Mouse (Mus musculus): Measurements from ENCODE around the gene Creb3l1. TPM values are rescaled to one million over a fixed set of nuclear protein-coding genes. Genes with fewer than 3 reads are reported as not detected.

Creb3l1 gene
- polyA plus RNA-seq, 1 experiment: 15.0 TPM

DNA sequence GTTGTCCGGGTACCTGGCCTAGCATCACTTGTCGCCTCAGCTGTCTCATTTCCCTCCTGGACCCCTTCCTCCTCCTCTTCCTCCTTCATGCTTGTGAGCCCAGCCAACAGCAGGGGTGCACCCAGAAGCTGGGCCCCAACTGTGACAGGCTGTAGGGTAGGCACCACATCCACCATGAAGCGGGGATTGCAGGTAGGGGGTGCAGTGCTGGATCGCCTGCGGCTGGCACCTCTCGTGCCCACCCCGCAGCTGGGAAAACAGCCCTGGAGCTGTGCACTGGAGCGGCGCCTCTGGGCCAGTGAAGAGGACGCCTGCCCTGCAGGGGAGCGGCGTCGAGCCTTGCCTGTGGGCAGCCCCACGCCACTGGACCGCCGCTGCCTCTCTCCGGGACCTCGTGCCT lies 78.8 kb downstream of the Creb3l1 start, which contains the start of gene Gm9821:
Gene Gm9821, plus strand, starts transcription at position 221 of the 400 bp plus-strand sequence.
- WGBS: 87% methylated on average over 18 of the region's 18 CpGs
- no peak for TF ChIP-seq POLR2A (IDR thresholded peaks at IDR 0.05; ENCODE audit: borderline replicate concordance, extremely low read depth, low read depth, low read length)
- no peak for TF ChIP-seq CTCF (IDR thresholded peaks at IDR 0.05; ENCODE audit: insufficient read depth, low read length)
- H3K4me1 ChIP-seq (ENCODE audit: control insufficient read depth, insufficient read depth, low read length): peaks cover 44% of the 10 kb centered on the region
- H3K4me3 ChIP-seq (replicated peaks; ENCODE audit: extremely low read depth, low read depth, low read length): no peak within 1 kb of the TSS
- DNase-seq: no peak

DNA sequence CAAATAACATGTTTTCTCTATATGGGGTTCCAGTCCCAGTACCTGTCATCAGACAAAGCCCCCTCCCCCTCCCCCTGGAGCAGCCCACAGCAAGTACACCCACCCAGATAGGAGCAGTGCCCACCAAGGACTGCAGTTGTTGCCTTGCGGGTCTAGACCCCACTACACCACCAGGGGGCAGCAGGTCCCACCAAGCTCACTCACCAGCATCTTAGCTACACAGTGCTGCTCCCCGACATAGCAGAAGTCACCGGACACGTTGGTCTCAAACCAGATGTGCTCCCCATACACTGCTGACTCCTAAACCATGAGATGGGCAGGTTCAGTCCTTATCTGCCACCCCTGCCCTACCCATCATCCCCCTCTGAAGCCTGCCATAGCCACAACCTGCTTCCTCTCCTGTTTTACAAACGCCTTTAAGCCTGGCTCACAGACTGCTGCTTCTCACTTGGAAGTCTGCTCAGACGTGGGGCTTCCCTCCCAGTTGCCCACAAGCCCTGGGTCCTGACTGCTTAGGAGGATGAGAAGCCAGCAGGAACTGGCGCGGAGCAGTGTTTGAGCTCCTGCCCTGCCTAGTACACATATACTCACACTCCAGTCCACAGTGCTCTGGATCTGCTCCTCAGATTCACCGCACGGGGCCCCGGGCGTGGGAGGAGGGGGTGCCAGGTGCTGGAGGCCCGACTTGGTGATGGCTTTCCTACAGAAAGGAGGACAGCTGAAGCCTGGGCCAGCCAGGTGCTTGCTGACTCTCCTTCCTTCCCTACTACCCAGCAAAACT lies 79.9 kb downstream of the Creb3l1 start:
- H3K4me3 ChIP-seq (replicated peaks; ENCODE audit: extremely low read depth, low read depth, low read length): no peak overlapping the region
- TF ChIP-seq POLR2A (IDR thresholded peaks at IDR 0.05; ENCODE audit: borderline replicate concordance, extremely low read depth, low read depth, low read length) (no peak), CTCF (IDR thresholded peaks at IDR 0.05; ENCODE audit: insufficient read depth, low read length) (peak; percentile 97)
- DNase-seq: peak; percentile 82
- peaks cover 34% of the 10 kb centered on the region for H3K4me1 ChIP-seq (ENCODE audit: control insufficient read depth, insufficient read depth, low read length)
- WGBS: 43% methylated on average over 13 of the region's 13 CpGs

DNA sequence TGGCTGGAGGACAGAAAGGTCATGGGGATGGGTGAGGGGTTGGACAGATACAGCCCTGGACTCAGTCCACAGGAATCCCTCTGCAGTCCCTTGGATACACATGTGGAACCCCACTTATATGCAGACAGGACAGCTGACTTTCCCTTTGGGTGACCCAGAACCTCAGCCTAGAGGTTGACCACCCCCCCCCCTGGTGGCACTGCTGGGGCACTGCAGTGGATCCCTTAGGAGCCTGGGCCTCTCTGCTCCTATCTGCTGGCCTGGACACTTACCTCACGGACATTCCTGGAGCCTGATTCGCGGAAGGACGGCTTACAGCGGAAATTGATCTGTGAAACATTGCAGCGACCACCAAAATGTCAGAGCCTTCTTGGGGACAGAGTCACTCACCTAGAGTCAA lies 81.9 kb downstream of the Creb3l1 start:
- Histone ChIP-seq H3K4me3 (replicated peaks; ENCODE audit: extremely low read depth, low read depth, low read length) (no peak overlapping the region), H3K4me1 (ENCODE audit: control insufficient read depth, insufficient read depth, low read length) (peaks cover 16% of the 10 kb centered on the region)
- TF ChIP-seq CTCF (IDR thresholded peaks at IDR 0.05; ENCODE audit: insufficient read depth, low read length) (no peak), POLR2A (IDR thresholded peaks at IDR 0.05; ENCODE audit: borderline replicate concordance, extremely low read depth, low read depth, low read length) (no peak)
- DNase-seq: no peak
- WGBS: 71% methylated on average over 6 of the region's 6 CpGs

DNA sequence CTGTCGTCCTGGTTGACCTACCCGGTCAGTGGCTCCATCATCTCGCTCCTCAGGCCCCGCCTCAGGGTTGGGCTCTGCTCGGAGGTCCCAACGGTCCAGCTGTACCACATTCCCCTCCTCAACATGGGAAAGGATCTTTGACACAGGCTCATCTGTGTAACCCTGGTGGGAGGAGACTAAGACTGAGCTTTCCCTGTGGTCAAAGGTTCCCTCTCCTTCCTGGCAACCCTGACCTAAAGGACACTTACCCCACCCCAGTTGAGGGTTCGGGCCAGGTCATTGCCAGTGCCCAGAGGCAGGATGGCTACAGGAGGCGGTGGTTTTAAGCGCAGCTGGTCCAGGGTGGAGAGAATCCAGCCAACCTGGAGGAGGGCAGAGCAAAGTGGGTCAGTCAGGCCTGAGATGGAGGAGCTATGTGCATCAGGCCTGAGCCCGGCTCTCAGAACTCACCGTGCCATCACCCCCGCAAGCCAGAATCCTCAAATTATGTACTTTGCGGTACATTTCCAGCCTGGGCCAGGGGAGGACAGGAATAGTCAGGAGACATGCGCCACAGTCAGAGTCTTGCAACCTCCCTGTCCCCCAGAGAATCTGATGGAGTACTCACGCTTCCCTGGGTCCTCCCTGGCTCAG lies 84.9 kb downstream of the Creb3l1 start:
- Histone ChIP-seq H3K4me3 (replicated peaks; ENCODE audit: extremely low read depth, low read depth, low read length) (no peak overlapping the region), H3K4me1 (ENCODE audit: control insufficient read depth, insufficient read depth, low read length) (peaks cover 3% of the 10 kb centered on the region)
- 86% methylated on average over 15 of the region's 15 CpGs for WGBS
- DNase-seq: no peak
- TF ChIP-seq CTCF (IDR thresholded peaks at IDR 0.05; ENCODE audit: insufficient read depth, low read length): no peak
- no peak for TF ChIP-seq POLR2A (IDR thresholded peaks at IDR 0.05; ENCODE audit: borderline replicate concordance, extremely low read depth, low read depth, low read length)

DNA sequence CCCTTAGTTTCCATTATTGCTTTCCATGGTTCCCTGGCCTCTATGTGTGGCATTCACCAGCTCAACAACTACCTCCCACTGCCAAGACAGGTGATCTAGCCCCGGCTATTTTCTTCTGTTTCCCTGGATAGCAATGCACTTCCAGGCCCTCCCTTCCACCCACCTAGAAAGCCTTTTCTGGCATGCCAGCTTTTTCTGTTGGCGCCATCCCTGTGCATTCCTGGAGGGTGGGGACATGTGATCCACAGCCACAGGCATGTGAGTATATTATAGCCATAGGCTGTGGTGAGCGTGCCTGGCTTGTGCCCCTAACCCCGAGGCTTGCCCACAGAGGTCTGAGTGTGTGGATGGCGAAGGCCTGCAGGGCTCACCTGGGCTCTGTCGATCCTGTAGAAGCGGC lies 88.1 kb downstream of the Creb3l1 start:
- no peak for DNase-seq
- Histone ChIP-seq H3K4me3 (replicated peaks; ENCODE audit: extremely low read depth, low read depth, low read length) (no peak overlapping the region), H3K4me1 (ENCODE audit: control insufficient read depth, insufficient read depth, low read length) (peaks cover under 1% of the 10 kb centered on the region; the same call in 1 of the 2 replicates)
- TF ChIP-seq CTCF (IDR thresholded peaks at IDR 0.05; ENCODE audit: insufficient read depth, low read length): no peak
- TF ChIP-seq POLR2A (IDR thresholded peaks at IDR 0.05; ENCODE audit: borderline replicate concordance, extremely low read depth, low read depth, low read length): no peak
- 92% methylated on average over 7 of the region's 7 CpGs for WGBS

DNA sequence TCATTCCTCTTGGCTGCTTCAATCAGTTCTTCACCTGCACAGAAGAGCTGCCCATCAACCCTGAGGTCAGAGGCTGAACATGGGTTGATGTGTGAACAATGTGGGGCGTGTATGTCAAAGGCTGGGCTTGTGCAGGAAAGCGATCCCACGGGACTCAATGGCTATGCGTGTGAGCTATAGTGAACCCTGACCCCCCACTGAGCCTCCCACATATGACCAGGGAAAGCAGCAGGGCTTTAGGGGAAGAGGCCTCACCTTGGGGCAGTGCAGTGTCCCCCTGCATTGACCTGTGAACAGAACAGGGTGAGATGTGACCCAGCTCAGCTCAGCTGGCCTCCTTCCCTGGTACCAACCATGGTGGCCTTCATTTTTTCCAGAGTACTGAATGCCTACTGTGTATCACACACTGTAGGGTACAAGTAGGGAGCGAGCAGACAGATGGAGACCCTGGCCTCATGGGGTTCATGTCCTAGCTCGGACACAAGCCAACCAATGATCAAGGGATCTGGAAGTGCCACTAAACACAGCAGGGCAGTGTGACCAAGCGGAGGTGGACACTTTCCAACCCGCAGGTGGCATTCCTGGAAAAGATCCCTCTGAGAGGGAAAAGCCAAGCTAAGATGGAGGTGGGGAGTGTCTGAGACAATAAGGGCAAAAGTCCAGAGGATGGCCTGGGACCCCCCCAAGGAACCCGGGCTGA lies 89.3 kb downstream of the Creb3l1 start:
- WGBS: 81% methylated on average over 9 of the region's 9 CpGs
- Histone ChIP-seq H3K4me1 (ENCODE audit: control insufficient read depth, insufficient read depth, low read length) (peaks cover 8% of the 10 kb centered on the region), H3K4me3 (replicated peaks; ENCODE audit: extremely low read depth, low read depth, low read length) (no peak overlapping the region)
- no peak for DNase-seq
- TF ChIP-seq CTCF (IDR thresholded peaks at IDR 0.05; ENCODE audit: insufficient read depth, low read length) (no peak), POLR2A (IDR thresholded peaks at IDR 0.05; ENCODE audit: borderline replicate concordance, extremely low read depth, low read depth, low read length) (no peak)

DNA sequence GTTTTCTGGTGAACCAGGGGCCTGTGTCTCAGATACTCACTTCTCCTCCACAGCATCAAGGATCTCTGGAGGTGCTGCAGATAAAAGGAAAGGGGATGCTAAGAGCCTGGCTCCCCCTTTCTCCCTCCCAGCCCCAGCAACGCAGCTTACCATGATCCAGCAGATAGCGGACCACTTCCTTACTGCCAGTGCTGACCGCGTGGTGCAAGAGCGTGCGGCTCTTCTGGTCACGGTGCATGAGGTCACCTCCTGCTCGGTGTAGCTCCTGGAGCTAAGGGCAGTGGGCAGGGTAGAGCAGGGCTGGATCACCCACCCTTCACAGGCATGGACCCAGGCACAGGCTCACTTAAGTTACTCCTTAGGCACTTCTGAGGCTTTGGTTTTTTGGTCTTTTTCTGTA lies 90.3 kb downstream of the Creb3l1 start:
- no peak for DNase-seq
- 45% methylated on average over 8 of the region's 8 CpGs for WGBS

DNA sequence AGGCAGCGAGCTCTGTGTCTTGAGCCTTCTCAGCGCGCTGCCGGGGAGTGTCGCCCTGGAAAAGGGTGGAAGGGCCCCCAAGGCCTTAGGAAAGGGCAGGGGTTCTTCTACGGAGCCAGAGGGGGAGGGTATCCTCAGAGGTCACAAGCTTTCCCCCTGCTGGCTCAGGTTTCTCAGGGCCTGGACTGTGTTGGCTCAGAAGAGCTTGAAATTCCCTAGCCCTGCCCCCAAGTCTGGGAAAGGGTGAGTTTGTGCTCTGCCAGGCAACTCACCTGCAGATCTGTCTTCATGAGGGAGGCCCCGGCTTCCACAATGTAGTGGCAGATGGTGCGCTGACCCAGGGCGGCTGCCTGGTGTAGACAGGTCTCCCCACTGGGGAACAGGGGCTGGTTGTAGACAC lies 90.8 kb downstream of the Creb3l1 start:
- Histone ChIP-seq H3K4me1 (ENCODE audit: control insufficient read depth, insufficient read depth, low read length) (peaks cover 8% of the 10 kb centered on the region), H3K4me3 (replicated peaks; ENCODE audit: extremely low read depth, low read depth, low read length) (no peak overlapping the region)
- TF ChIP-seq POLR2A (IDR thresholded peaks at IDR 0.05; ENCODE audit: borderline replicate concordance, extremely low read depth, low read depth, low read length) (no peak), CTCF (IDR thresholded peaks at IDR 0.05; ENCODE audit: insufficient read depth, low read length) (no peak)
- no peak for DNase-seq
- 79% methylated on average over 9 of the region's 9 CpGs for WGBS

More for the DNA sequence above, 90.3 kb downstream of the Creb3l1 start:
- H3K4me1 ChIP-seq (ENCODE audit: control insufficient read depth, insufficient read depth, low read length): peaks cover 8% of the 10 kb centered on the region
- TF ChIP-seq CTCF (IDR thresholded peaks at IDR 0.05; ENCODE audit: insufficient read depth, low read length): no peak
- TF ChIP-seq POLR2A (IDR thresholded peaks at IDR 0.05; ENCODE audit: borderline replicate concordance, extremely low read depth, low read depth, low read length): no peak
- no peak overlapping the region for H3K4me3 ChIP-seq (replicated peaks; ENCODE audit: extremely low read depth, low read depth, low read length)

DNA sequence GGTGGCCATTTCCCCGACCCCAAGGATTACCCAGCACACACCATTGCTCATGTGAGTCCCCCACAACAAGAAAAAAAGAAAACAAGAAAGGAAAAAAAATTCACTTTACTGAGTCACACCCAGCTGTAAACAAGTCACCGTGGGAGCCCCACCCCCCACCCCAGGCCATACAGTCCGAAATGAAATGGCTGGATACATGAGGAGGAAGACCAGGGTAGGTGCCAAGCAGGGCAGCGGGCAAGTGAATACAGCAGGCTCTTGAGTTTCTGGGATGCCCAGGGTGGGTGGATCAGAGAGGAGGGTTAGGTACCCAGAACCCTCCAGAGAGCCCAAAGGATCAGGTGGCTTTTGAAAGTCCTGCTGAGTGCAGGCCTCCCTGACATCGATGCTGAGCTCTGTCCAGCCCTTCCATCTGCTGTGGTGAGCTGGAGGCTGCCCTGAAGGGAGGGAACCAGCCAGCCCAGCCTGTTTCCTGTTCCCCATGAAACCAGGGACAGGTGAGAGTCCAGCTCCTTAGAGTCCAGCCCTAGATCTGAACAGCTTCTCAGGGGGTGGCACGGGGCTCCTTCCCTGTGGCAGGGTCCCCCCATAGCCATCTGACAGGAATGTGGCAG lies 91.5 kb downstream of the Creb3l1 start:
- Histone ChIP-seq H3K4me3 (replicated peaks; ENCODE audit: extremely low read depth, low read depth, low read length) (no peak overlapping the region), H3K4me1 (ENCODE audit: control insufficient read depth, insufficient read depth, low read length) (peaks cover 11% of the 10 kb centered on the region)
- TF ChIP-seq POLR2A (IDR thresholded peaks at IDR 0.05; ENCODE audit: borderline replicate concordance, extremely low read depth, low read depth, low read length) (no peak), CTCF (IDR thresholded peaks at IDR 0.05; ENCODE audit: insufficient read depth, low read length) (no peak)
- DNase-seq: no peak
- 35% methylated on average over 6 of the region's 6 CpGs for WGBS

Other genes with a start within 250 kb of the Creb3l1 start
- 0.10 and 0.13 TPM in 2 replicates for gene Chrm4, start 97.3 kb downstream of the Creb3l1 start, polyA plus RNA-seq (2012; rRNA removed)
- 10.0 and 10.1 TPM in 2 replicates for gene Mdk, start 92.2 kb downstream of the Creb3l1 start, polyA plus RNA-seq (2012; rRNA removed)
- not detected in 2 replicates for gene Gm9821, start 78.8 kb downstream of the Creb3l1 start, polyA plus RNA-seq (2012; rRNA removed)
- gene Dgkz, start 48.6 kb downstream of the Creb3l1 start, polyA plus RNA-seq (2012; rRNA removed): 252 and 308 TPM in 2 replicates
- gene Phf21a, start 68.6 kb upstream of the Creb3l1 start, polyA plus RNA-seq (2012; rRNA removed): 42.4 and 49.9 TPM in 2 replicates